Mouse (Mus musculus) forebrain, embryonic 10.5 days (tissue): ENCODE data around the gene Ube2e2. TPM values are rescaled to one million over a fixed set of nuclear protein-coding genes. Genes with fewer than 3 reads are reported as not detected.

Experiments
- DNase-seq: peaks from one replicate; pipeline ENCODE4 v3.0.0-alpha.2; 2017; ENCODE audit warnings: low spot score; ENCODE audit errors: extremely low spot score
- H3K27ac ChIP-seq: fragments of 300-500 bp; sonication (generic); 2 replicates; pipeline ENCODE4 v1.5.1; 2016; ENCODE audit warnings: mild to moderate bottlenecking
- H3K27me3 ChIP-seq: fragments of 300-500 bp; sonication (generic); 2 replicates; pipeline ENCODE4 v1.6.1; 2016; ENCODE audit warnings: mild to moderate bottlenecking; ENCODE audit not compliant: poor library complexity, severe bottlenecking
- H3K36me3 ChIP-seq: fragments of 300-500 bp; sonication (generic); replicated peaks from 2 replicates; pipeline ENCODE4 v1.6.1; 2016; ENCODE audit warnings: mild to moderate bottlenecking, moderate library complexity
- H3K4me1 ChIP-seq: fragments of 300-500 bp; sonication (generic); 2 replicates; pipeline ENCODE4 v1.6.1; 2016
- H3K4me3 ChIP-seq: fragments of 300-500 bp; sonication (generic); 2 replicates; pipeline ENCODE4 v1.5.1; 2016; ENCODE audit warnings: mild to moderate bottlenecking, moderate library complexity
- H3K9me3 ChIP-seq: fragments of 300-500 bp; sonication (generic); 2 replicates; pipeline ENCODE4 v1.6.1; 2016; ENCODE audit warnings: mild to moderate bottlenecking, moderate library complexity
- WGBS: fragments of 180-500 bp; shearing (Covaris S2); methylation state at CpG from one replicate; pipeline ENCODE4 v1.1.7; 2016; 5-methylcytosine and 5-hydroxymethylcytosine counted together
- polyA plus RNA-seq: library from polyadenylated mRNA; unstranded; fragments of >200 nt; fragmentation: Nextera tagmentation; extraction: Ambion mirVana; gene quantifications from 2 replicates; pipeline ENCODE4 v1.2.1, GENCODE M21; 2016

Gene Ube2e2
- polyA plus RNA-seq: 42.6 and 44.6 TPM in 2 replicates

GRCm38 (mm10) chr14:18893947-18894445, at the start of gene Ube2e2:
TSS of gene Ube2e2 (minus strand) at chr14:18894267.
- Histone ChIP-seq H3K4me1 (peaks cover 7% of the 10 kb centered on the region), H3K9me3 (peaks cover 6% of the 10 kb centered on the region; the same call in 1 of the 2 replicates), H3K27ac (peak within 1 kb of the TSS; percentile 91), H3K27me3 (no peaks in the 10 kb centered on the region), H3K4me3 (peak within 1 kb of the TSS; percentile 69), H3K36me3 (no peaks in the 10 kb centered on the region)
- 3% methylated on average over 22 of the region's 22 CpGs for WGBS
- peak; percentile 25 for DNase-seq

- DNase-seq: no peak
Measured at GRCm38 (mm10) chr14:18940068-18940467, 46.0 kb upstream of the Ube2e2 start.

GRCm38 (mm10) chr14:18903553-18903952, 9.5 kb upstream of the Ube2e2 start:
- H3K4me3 ChIP-seq: no peak overlapping the region
- no peaks in the 10 kb centered on the region for H3K27me3 ChIP-seq
- H3K4me1 ChIP-seq: no peaks in the 10 kb centered on the region
- no peaks in the 10 kb centered on the region for H3K36me3 ChIP-seq
- no peak for DNase-seq
- no peaks in the 10 kb centered on the region for H3K9me3 ChIP-seq
- H3K27ac ChIP-seq: no peak overlapping the region

More at GRCm38 (mm10) chr14:18940068-18940467, 46.0 kb upstream of the Ube2e2 start:
- no peak overlapping the region for H3K27ac ChIP-seq
- H3K27me3 ChIP-seq: no peaks in the 10 kb centered on the region
- H3K4me1 ChIP-seq: no peaks in the 10 kb centered on the region
- H3K9me3 ChIP-seq: 0 out of 2 replicates have a peak, but pooled peaks cover 2% of the 10 kb centered on the region
- H3K36me3 ChIP-seq: no peaks in the 10 kb centered on the region
- no peak overlapping the region for H3K4me3 ChIP-seq

- WGBS: 1% methylated on average over 114 of the region's 116 CpGs
- no peaks in the 10 kb centered on the region for H3K36me3 ChIP-seq
- H3K9me3 ChIP-seq: peaks cover 6% of the 10 kb centered on the region; the same call in 1 of the 2 replicates
- peak overlapping the region; percentile 69 for H3K4me3 ChIP-seq
- H3K4me1 ChIP-seq: peaks cover 7% of the 10 kb centered on the region
- H3K27ac ChIP-seq: peak overlapping the region; percentile 91
- peak; percentile 84 for DNase-seq
- no peaks in the 10 kb centered on the region for H3K27me3 ChIP-seq
Measured at GRCm38 (mm10) chr14:18893121-18893946, 733 bp downstream of the Ube2e2 start.

- no peaks in the 10 kb centered on the region for H3K36me3 ChIP-seq
- H3K27me3 ChIP-seq: no peaks in the 10 kb centered on the region
- no peaks in the 10 kb centered on the region for H3K9me3 ChIP-seq
- WGBS: 89% methylated on average over 5 of the region's 5 CpGs
- no peak for DNase-seq
- peaks cover 7% of the 10 kb centered on the region for H3K4me1 ChIP-seq
- H3K27ac ChIP-seq: no peak overlapping the region
- no peak overlapping the region for H3K4me3 ChIP-seq
Measured at GRCm38 (mm10) chr14:18889571-18889970, 4.5 kb downstream of the Ube2e2 start.

- no peak for DNase-seq
- H3K9me3 ChIP-seq: no peaks in the 10 kb centered on the region
Measured at GRCm38 (mm10) chr14:18882493-18882892, 11.6 kb downstream of the Ube2e2 start.

GRCm38 (mm10) chr14:18870716-18871115, 23.4 kb downstream of the Ube2e2 start:
- H3K27me3 ChIP-seq: no peaks in the 10 kb centered on the region
- H3K36me3 ChIP-seq: no peaks in the 10 kb centered on the region
- H3K4me3 ChIP-seq: no peak overlapping the region
- no peak overlapping the region for H3K27ac ChIP-seq
- peaks cover 37% of the 10 kb centered on the region for H3K9me3 ChIP-seq
- H3K4me1 ChIP-seq: no peaks in the 10 kb centered on the region
- DNase-seq: no peak
- WGBS: 93% methylated on average over 1 of the region's 1 CpGs

More at GRCm38 (mm10) chr14:18882493-18882892, 11.6 kb downstream of the Ube2e2 start:
- Histone ChIP-seq H3K27ac (no peak overlapping the region), H3K27me3 (no peaks in the 10 kb centered on the region), H3K4me1 (no peaks in the 10 kb centered on the region), H3K4me3 (no peak overlapping the region), H3K36me3 (no peaks in the 10 kb centered on the region; the same call in 1 of the 2 replicates)
- 96% methylated on average over 1 of the region's 1 CpGs for WGBS

GRCm38 (mm10) chr14:18828661-18829060, 65.4 kb downstream of the Ube2e2 start:
- Histone ChIP-seq H3K4me3 (no peak overlapping the region), H3K27me3 (no peaks in the 10 kb centered on the region), H3K27ac (no peak overlapping the region), H3K4me1 (no peaks in the 10 kb centered on the region), H3K36me3 (no peaks in the 10 kb centered on the region), H3K9me3 (no peaks in the 10 kb centered on the region)
- WGBS: 94% methylated on average over 1 of the region's 1 CpGs
- no peak for DNase-seq

GRCm38 (mm10) chr14:18826753-18827152, 67.3 kb downstream of the Ube2e2 start:
- no peak for DNase-seq
- no peaks in the 10 kb centered on the region for H3K4me1 ChIP-seq

GRCm38 (mm10) chr14:18820713-18821112, 73.4 kb downstream of the Ube2e2 start:
- Histone ChIP-seq H3K27me3 (no peaks in the 10 kb centered on the region), H3K4me3 (no peak overlapping the region), H3K27ac (no peak overlapping the region), H3K4me1 (no peaks in the 10 kb centered on the region), H3K9me3 (no peaks in the 10 kb centered on the region; the same call in 1 of the 2 replicates), H3K36me3 (no peaks in the 10 kb centered on the region)
- 83% methylated on average over 6 of the region's 6 CpGs for WGBS
- DNase-seq: no peak

More at GRCm38 (mm10) chr14:18826753-18827152, 67.3 kb downstream of the Ube2e2 start:
- Histone ChIP-seq H3K4me3 (no peak overlapping the region), H3K36me3 (no peaks in the 10 kb centered on the region), H3K27ac (no peak overlapping the region), H3K27me3 (no peaks in the 10 kb centered on the region), H3K9me3 (no peaks in the 10 kb centered on the region; the same call in 1 of the 2 replicates)

GRCm38 (mm10) chr14:18796857-18797256, 97.2 kb downstream of the Ube2e2 start:
- no peak overlapping the region for H3K27ac ChIP-seq
- H3K4me1 ChIP-seq: no peaks in the 10 kb centered on the region
- no peaks in the 10 kb centered on the region for H3K27me3 ChIP-seq
- no peak overlapping the region for H3K4me3 ChIP-seq
- DNase-seq: no peak
- H3K36me3 ChIP-seq: no peaks in the 10 kb centered on the region
- peaks cover 3% of the 10 kb centered on the region; the same call in 1 of the 2 replicates for H3K9me3 ChIP-seq

GRCm38 (mm10) chr14:18795787-18796186, 98.3 kb downstream of the Ube2e2 start:
- Histone ChIP-seq H3K27ac (no peak overlapping the region), H3K4me1 (no peaks in the 10 kb centered on the region), H3K4me3 (no peak overlapping the region), H3K9me3 (peaks cover 3% of the 10 kb centered on the region; the same call in 1 of the 2 replicates), H3K27me3 (no peaks in the 10 kb centered on the region), H3K36me3 (no peaks in the 10 kb centered on the region)
- no peak for DNase-seq
- 73% methylated on average over 2 of the region's 2 CpGs for WGBS

- Histone ChIP-seq H3K9me3 (no peaks in the 10 kb centered on the region), H3K36me3 (no peaks in the 10 kb centered on the region), H3K4me1 (no peaks in the 10 kb centered on the region), H3K27me3 (no peaks in the 10 kb centered on the region), H3K4me3 (no peak overlapping the region), H3K27ac (no peak overlapping the region)
- no peak for DNase-seq
- WGBS: 94% methylated on average over 3 of the region's 3 CpGs
Measured at GRCm38 (mm10) chr14:18778993-18779675, 114.9 kb downstream of the Ube2e2 start.
